Mouse (Mus musculus) adrenal gland, postnatal 10 days (tissue): ENCODE measurements around the gene Cep295nl. TPM values are rescaled to one million over a fixed set of nuclear protein-coding genes. Genes with fewer than 3 reads are reported as not detected.

Experiments
- total RNA-seq, 2 experiments: library from RNA; stranded (reverse); gene quantifications; 2 replicates each; pipeline ENCODE4 v1.2.3; 2021

The Cep295nl gene
- total RNA-seq, 2 experiments from 2014 or later: 0.60 to 1.2 TPM

Other genes with a start within 250 kb of the Cep295nl start
- gene Dnah17, start 211.9 kb downstream of the Cep295nl start, total RNA-seq: under 1 TPM; 0.03 to 0.09 TPM
- 10 to 100 TPM; 51.0 to 56.2 TPM for gene Cyth1, start 93.9 kb downstream of the Cep295nl start, total RNA-seq
- gene Usp36, start 52.3 kb downstream of the Cep295nl start, total RNA-seq: 10 to 100 TPM; 18.1 to 20.3 TPM
- gene Timp2, start 13.2 kb upstream of the Cep295nl start, total RNA-seq: 100 to 1,000 TPM; 101 to 111 TPM
- gene Lgals3bp, start 59.6 kb upstream of the Cep295nl start, total RNA-seq: 10 to 100 TPM; 55.4 to 58.3 TPM
- 10 to 100 TPM; 29.7 to 29.8 TPM for gene Cant1, start 76.6 kb upstream of the Cep295nl start, total RNA-seq
- gene C1qtnf1, start 85.7 kb upstream of the Cep295nl start, total RNA-seq: 10 to 100 TPM; 27.7 to 28.7 TPM
- gene Engase, start 134.3 kb upstream of the Cep295nl start, total RNA-seq: 10 to 100 TPM; 12.7 to 16.3 TPM